Mouse (Mus musculus) heart, postnatal 0 days (tissue): ENCODE measurements at regions not wholly inside any gene's neighbourhood (a gene's known extent, or its start where the extent isn't known, plus 50 kb on each side); places are given as distances from the start of the nearest gene placed in this dataset.

ENCODE experiments used
- CTCF ChIP-seq: IDR thresholded peaks from 2 replicates; pipeline ENCODE4 v1.5.1; 2016; ENCODE audit warnings: antibody characterized with exemption, control low read depth, low read depth
- EP300 ChIP-seq: IDR thresholded peaks from 2 replicates; pipeline ENCODE4 v1.6.1; 2016; ENCODE audit warnings: antibody characterized with exemption, low read depth

- TF ChIP-seq CTCF, result no peak
- no peak for TF ChIP-seq EP300
Observed at GRCm38 (mm10) chr11:112878436-112878835, 96.4 kb downstream of the Sox9 start.
